Mouse (Mus musculus): ENCODE data around the gene Id2.

- TF ChIP-seq CTCF (IDR thresholded peaks at IDR 0.05; ENCODE audit: extremely low read depth, insufficient read depth, insufficient read length, insufficient replicate concordance) (no peak), POLR2A (IDR thresholded peaks at IDR 0.05; ENCODE audit: low read depth, low read length) (no peak)
Observed at GRCm38 (mm10) chr12:25060901-25061300, 36.0 kb downstream of the Id2 start.
